Mouse (Mus musculus): Measurements from ENCODE around the gene Kat8. TPM values are rescaled to one million over a fixed set of nuclear protein-coding genes. Genes with fewer than 3 reads are reported as not detected.

Gene Kat8
- polyA plus RNA-seq, 1 experiment: 12.2 TPM

- WGBS: 62% methylated on average over 13 of the region's 13 CpGs
Observed at GRCm38 (mm10) chr7:127896384-127896783, 15.9 kb upstream of the Kat8 start.

DNA sequence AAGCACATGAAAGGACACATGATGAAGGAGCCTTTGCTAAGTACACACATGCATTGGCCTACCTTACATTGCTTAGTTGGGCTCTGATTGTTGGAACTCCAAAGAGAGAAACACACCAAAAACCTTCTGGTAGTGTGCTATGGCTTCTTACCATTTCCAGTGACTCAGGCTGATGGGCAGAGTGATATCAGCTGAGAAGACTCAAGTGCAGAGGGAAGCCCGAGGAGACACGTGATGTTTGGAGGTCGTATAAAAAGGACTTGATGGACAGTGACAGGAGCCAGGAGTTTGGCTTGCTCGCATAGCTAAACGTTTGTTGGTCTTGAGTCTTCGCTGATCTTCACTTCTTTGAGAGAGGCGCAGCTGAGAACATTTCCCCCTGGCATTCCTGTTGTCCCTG is 14.8 kb upstream of the Kat8 start:
- no peaks in the 10 kb centered on the region for H3K36me3 ChIP-seq (ENCODE audit: control insufficient read depth, insufficient read depth, low read length)
- H3K27ac ChIP-seq (ENCODE audit: insufficient read depth, low read depth, low read length): no peak overlapping the region
- no peaks in the 10 kb centered on the region; the same call in 1 of the 2 replicates for H3K4me1 ChIP-seq (ENCODE audit: control insufficient read depth, insufficient read depth, low read length)
- H3K27me3 ChIP-seq (replicated peaks; ENCODE audit: control insufficient read depth, insufficient read depth, low read length): no peaks in the 10 kb centered on the region
- H3K4me3 ChIP-seq (ENCODE audit: insufficient read depth, low read depth, low read length): no peak overlapping the region
- TF ChIP-seq POLR2A (IDR thresholded peaks at IDR 0.05; ENCODE audit: low read depth, low read length) (no peak), CTCF (conservative IDR thresholded peaks at IDR 0.05; ENCODE audit: insufficient read depth, insufficient read length, low read depth, low read length) (no peak)
- 91% methylated on average over 7 of the region's 7 CpGs for WGBS
- DNase-seq: no peak

More at GRCm38 (mm10) chr7:127896384-127896783, 15.9 kb upstream of the Kat8 start:
- Histone ChIP-seq H3K4me3 (ENCODE audit: insufficient read depth, low read depth, low read length) (no peak overlapping the region), H3K27ac (ENCODE audit: insufficient read depth, low read depth, low read length) (no peak overlapping the region), H3K36me3 (ENCODE audit: control insufficient read depth, insufficient read depth, low read length) (no peaks in the 10 kb centered on the region), H3K4me1 (ENCODE audit: control insufficient read depth, insufficient read depth, low read length) (no peaks in the 10 kb centered on the region; the same call in 1 of the 2 replicates), H3K27me3 (replicated peaks; ENCODE audit: control insufficient read depth, insufficient read depth, low read length) (no peaks in the 10 kb centered on the region)
- peak; percentile 71 for TF ChIP-seq CTCF (conservative IDR thresholded peaks at IDR 0.05; ENCODE audit: insufficient read depth, insufficient read length, low read depth, low read length)
- TF ChIP-seq POLR2A (IDR thresholded peaks at IDR 0.05; ENCODE audit: low read depth, low read length): no peak
- peak; percentile 65 for DNase-seq

- Histone ChIP-seq H3K4me1 (ENCODE audit: control insufficient read depth, insufficient read depth, low read length) (no peaks in the 10 kb centered on the region; the same call in 1 of the 2 replicates), H3K27me3 (replicated peaks; ENCODE audit: control insufficient read depth, insufficient read depth, low read length) (no peaks in the 10 kb centered on the region), H3K4me3 (ENCODE audit: insufficient read depth, low read depth, low read length) (no peak overlapping the region), H3K36me3 (ENCODE audit: control insufficient read depth, insufficient read depth, low read length) (no peaks in the 10 kb centered on the region), H3K27ac (ENCODE audit: insufficient read depth, low read depth, low read length) (no peak overlapping the region)
- WGBS: 36% methylated on average over 10 of the region's 10 CpGs
- TF ChIP-seq POLR2A (IDR thresholded peaks at IDR 0.05; ENCODE audit: low read depth, low read length) (no peak), CTCF (conservative IDR thresholded peaks at IDR 0.05; ENCODE audit: insufficient read depth, insufficient read length, low read depth, low read length) (no peak)
- no peak for DNase-seq
Observed at GRCm38 (mm10) chr7:127898179-127898956, 13.9 kb upstream of the Kat8 start.

DNA sequence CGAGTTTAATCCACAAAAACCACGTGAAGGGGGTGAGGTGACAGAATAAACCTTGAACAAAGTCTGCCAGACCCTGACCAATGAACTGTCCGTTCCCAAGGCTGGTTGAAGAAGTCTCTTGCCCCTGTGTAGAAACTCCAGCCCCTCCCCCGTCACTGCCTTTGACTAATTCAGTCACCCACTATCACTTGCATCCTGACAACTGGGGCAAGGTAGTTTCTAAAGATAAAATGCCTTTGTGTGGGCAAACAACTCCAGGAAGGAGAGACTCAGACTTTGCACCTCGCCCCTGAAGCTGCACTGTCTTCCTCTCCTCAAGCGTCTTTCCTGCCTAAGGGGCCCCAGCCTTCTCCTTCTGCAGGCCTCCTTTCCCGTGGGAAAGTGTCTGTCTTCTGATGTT is 12.3 kb upstream of the Kat8 start:
- no peaks in the 10 kb centered on the region; the same call in 1 of the 2 replicates for H3K4me1 ChIP-seq (ENCODE audit: control insufficient read depth, insufficient read depth, low read length)
- H3K27ac ChIP-seq (ENCODE audit: insufficient read depth, low read depth, low read length): no peak overlapping the region
- WGBS: 35% methylated on average over 7 of the region's 7 CpGs
- no peak for DNase-seq
- TF ChIP-seq CTCF (conservative IDR thresholded peaks at IDR 0.05; ENCODE audit: insufficient read depth, insufficient read length, low read depth, low read length) (no peak), POLR2A (IDR thresholded peaks at IDR 0.05; ENCODE audit: low read depth, low read length) (no peak)
- no peaks in the 10 kb centered on the region for H3K36me3 ChIP-seq (ENCODE audit: control insufficient read depth, insufficient read depth, low read length)
- no peaks in the 10 kb centered on the region for H3K27me3 ChIP-seq (replicated peaks; ENCODE audit: control insufficient read depth, insufficient read depth, low read length)
- no peak overlapping the region for H3K4me3 ChIP-seq (ENCODE audit: insufficient read depth, low read depth, low read length)

GRCm38 (mm10) chr7:127901772-127902171 is 10.5 kb upstream of the Kat8 start:
- Histone ChIP-seq H3K27me3 (replicated peaks; ENCODE audit: control insufficient read depth, insufficient read depth, low read length) (no peaks in the 10 kb centered on the region), H3K4me3 (ENCODE audit: insufficient read depth, low read depth, low read length) (no peak overlapping the region), H3K27ac (ENCODE audit: insufficient read depth, low read depth, low read length) (no peak overlapping the region), H3K4me1 (ENCODE audit: control insufficient read depth, insufficient read depth, low read length) (no peaks in the 10 kb centered on the region; the same call in 1 of the 2 replicates), H3K36me3 (ENCODE audit: control insufficient read depth, insufficient read depth, low read length) (no peaks in the 10 kb centered on the region)
- WGBS: 86% methylated on average over 2 of the region's 2 CpGs
- TF ChIP-seq POLR2A (IDR thresholded peaks at IDR 0.05; ENCODE audit: low read depth, low read length) (no peak), CTCF (conservative IDR thresholded peaks at IDR 0.05; ENCODE audit: insufficient read depth, insufficient read length, low read depth, low read length) (no peak)
- DNase-seq: no peak

DNA sequence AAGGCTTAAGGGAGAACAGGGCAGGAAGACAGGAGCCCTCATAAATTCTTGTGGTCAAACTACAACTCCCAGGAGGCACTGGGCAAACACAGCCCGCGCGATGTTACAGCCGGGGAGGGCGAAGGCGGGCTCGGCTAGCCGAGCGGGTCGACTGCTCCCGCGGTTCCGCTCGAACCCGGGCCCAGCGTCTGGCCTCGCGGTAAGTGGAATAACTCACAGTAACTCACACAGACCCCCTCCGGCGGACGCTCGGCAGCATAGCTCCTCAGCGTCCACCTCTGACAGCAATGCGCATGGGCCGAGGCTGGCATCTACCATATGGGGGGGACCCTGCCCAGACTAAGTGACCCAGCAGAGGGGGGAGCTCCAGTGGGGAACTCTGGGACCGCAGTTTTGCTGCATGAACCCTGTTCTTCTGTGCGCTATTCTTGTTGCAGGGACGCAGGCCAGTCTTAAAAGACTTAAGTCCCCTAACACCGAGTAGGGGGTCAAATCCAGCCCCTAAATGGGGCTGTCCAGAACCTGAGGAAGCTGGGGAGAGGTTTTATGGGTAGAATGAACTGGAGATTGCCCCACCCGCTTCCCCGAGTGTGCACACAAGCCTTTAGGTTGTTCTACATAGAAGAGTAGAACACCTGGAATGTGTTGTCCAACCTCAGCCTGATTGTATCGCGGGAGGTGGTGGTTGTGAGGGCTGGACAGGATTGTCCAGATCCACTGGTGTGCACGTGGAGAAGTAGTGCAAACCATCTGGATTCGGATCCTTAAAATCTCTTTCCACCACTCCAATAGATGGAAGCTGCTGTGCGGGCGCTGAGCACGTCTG is 8.1 kb upstream of the Kat8 start, which contains the start of gene Bckdk:
Gene Bckdk (plus strand): TSS at position 112 of the 826 bp plus-strand sequence.
- 5% methylated on average over 38 of the region's 38 CpGs for WGBS
- Histone ChIP-seq H3K27me3 (replicated peaks; ENCODE audit: control insufficient read depth, insufficient read depth, low read length) (no peaks in the 10 kb centered on the region), H3K4me3 (ENCODE audit: insufficient read depth, low read depth, low read length) (peak within 1 kb of the TSS; percentile 68), H3K27ac (ENCODE audit: insufficient read depth, low read depth, low read length) (peak within 1 kb of the TSS; percentile 26), H3K36me3 (ENCODE audit: control insufficient read depth, insufficient read depth, low read length) (peaks cover 1% of the 10 kb centered on the region; the same call in 1 of the 2 replicates), H3K4me1 (ENCODE audit: control insufficient read depth, insufficient read depth, low read length) (no peaks in the 10 kb centered on the region; the same call in 1 of the 2 replicates)
- peak; percentile 84 for DNase-seq
- TF ChIP-seq CTCF (conservative IDR thresholded peaks at IDR 0.05; ENCODE audit: insufficient read depth, insufficient read length, low read depth, low read length) (no peak), POLR2A (IDR thresholded peaks at IDR 0.05; ENCODE audit: low read depth, low read length) (no peak)

All from kidney, adult 2 months (tissue).